Mouse (Mus musculus): ENCODE measurements at regions not wholly inside any gene's neighbourhood (a gene's known extent, or its start where the extent isn't known, plus 50 kb on each side); places are given as distances from the start of the nearest gene placed in this dataset.

GRCm38 (mm10) chr6:117479376-117479775 lies 311.0 kb downstream of the Cxcl12 start:
- ATAC-seq (ENCODE audit: insufficient number of reproducible peaks, low FRiP score): no peak
- no peak overlapping the region for H3K27ac ChIP-seq (ENCODE audit: poor library complexity, severe bottlenecking)
- peaks cover 4% of the 10 kb centered on the region; the same call in 1 of the 2 replicates for H3K4me1 ChIP-seq (replicated peaks)
- H3K27me3 ChIP-seq (replicated peaks): no peaks in the 10 kb centered on the region
- WGBS: 35% methylated on average over 2 of the region's 2 CpGs
- no peaks in the 10 kb centered on the region for H3K36me3 ChIP-seq
- no peak overlapping the region for H3K4me3 ChIP-seq
- H3K9me3 ChIP-seq (replicated peaks): no peaks in the 10 kb centered on the region
- H3K9ac ChIP-seq: no peak overlapping the region
- H3K4me2 ChIP-seq: no peak overlapping the region

GRCm38 (mm10) chr6:117480396-117480795 lies 312.1 kb downstream of the Cxcl12 start:
- Histone ChIP-seq H3K4me3 (no peak overlapping the region), H3K9me3 (replicated peaks) (no peaks in the 10 kb centered on the region), H3K27ac (ENCODE audit: poor library complexity, severe bottlenecking) (no peak overlapping the region), H3K4me2 (no peak overlapping the region), H3K9ac (no peak overlapping the region), H3K27me3 (replicated peaks) (no peaks in the 10 kb centered on the region), H3K4me1 (replicated peaks) (peaks cover 4% of the 10 kb centered on the region; the same call in 1 of the 2 replicates), H3K36me3 (no peaks in the 10 kb centered on the region)
- no peak for ATAC-seq (ENCODE audit: insufficient number of reproducible peaks, low FRiP score)
- 77% methylated on average over 2 of the region's 2 CpGs for WGBS

GRCm38 (mm10) chr6:117489161-117489560 lies 320.8 kb downstream of the Cxcl12 start:
- 88% methylated on average over 4 of the region's 4 CpGs for WGBS
- no peak overlapping the region for H3K4me3 ChIP-seq
- H3K27ac ChIP-seq (ENCODE audit: poor library complexity, severe bottlenecking): no peak overlapping the region
- H3K9me3 ChIP-seq (replicated peaks): no peaks in the 10 kb centered on the region
- no peak overlapping the region for H3K4me2 ChIP-seq
- no peak for ATAC-seq (ENCODE audit: insufficient number of reproducible peaks, low FRiP score)
- no peak overlapping the region for H3K9ac ChIP-seq
- H3K27me3 ChIP-seq (replicated peaks): 0 out of 2 replicates have a peak, but pooled peaks cover 7% of the 10 kb centered on the region
- no peaks in the 10 kb centered on the region for H3K36me3 ChIP-seq
- peaks cover 6% of the 10 kb centered on the region; the same call in 1 of the 2 replicates for H3K4me1 ChIP-seq (replicated peaks)

- H3K27me3 ChIP-seq (replicated peaks): 0 out of 2 replicates have a peak, but pooled peaks cover 7% of the 10 kb centered on the region
- H3K9me3 ChIP-seq (replicated peaks): no peaks in the 10 kb centered on the region
- H3K9ac ChIP-seq: no peak overlapping the region
- H3K36me3 ChIP-seq: no peaks in the 10 kb centered on the region
- WGBS: 74% methylated on average over 3 of the region's 3 CpGs
- H3K4me3 ChIP-seq: no peak overlapping the region
- H3K4me1 ChIP-seq (replicated peaks): peaks cover 6% of the 10 kb centered on the region; the same call in 1 of the 2 replicates
- H3K4me2 ChIP-seq: no peak overlapping the region
- no peak for ATAC-seq (ENCODE audit: insufficient number of reproducible peaks, low FRiP score)
- no peak overlapping the region for H3K27ac ChIP-seq (ENCODE audit: poor library complexity, severe bottlenecking)
Measured at GRCm38 (mm10) chr6:117489761-117490396, 321.5 kb downstream of the Cxcl12 start.

- no peak overlapping the region for H3K9ac ChIP-seq
- H3K36me3 ChIP-seq: no peaks in the 10 kb centered on the region
- WGBS: 68% methylated on average over 1 of the region's 1 CpGs
- H3K4me1 ChIP-seq (replicated peaks): peaks cover 6% of the 10 kb centered on the region; the same call in 1 of the 2 replicates
- H3K27me3 ChIP-seq (replicated peaks): 0 out of 2 replicates have a peak, but pooled peaks cover 7% of the 10 kb centered on the region
- no peak overlapping the region for H3K27ac ChIP-seq (ENCODE audit: poor library complexity, severe bottlenecking)
- H3K4me3 ChIP-seq: no peak overlapping the region
- no peak for ATAC-seq (ENCODE audit: insufficient number of reproducible peaks, low FRiP score)
- no peaks in the 10 kb centered on the region for H3K9me3 ChIP-seq (replicated peaks)
- no peak overlapping the region for H3K4me2 ChIP-seq
Measured at GRCm38 (mm10) chr6:117494971-117495370, 326.6 kb downstream of the Cxcl12 start.

GRCm38 (mm10) chr6:117497337-117497736 lies 329.0 kb downstream of the Cxcl12 start:
- Histone ChIP-seq H3K36me3 (no peaks in the 10 kb centered on the region), H3K9ac (no peak overlapping the region), H3K27me3 (replicated peaks) (no peaks in the 10 kb centered on the region), H3K4me3 (no peak overlapping the region), H3K4me2 (no peak overlapping the region), H3K27ac (ENCODE audit: poor library complexity, severe bottlenecking) (no peak overlapping the region), H3K9me3 (replicated peaks) (no peaks in the 10 kb centered on the region), H3K4me1 (replicated peaks) (no peaks in the 10 kb centered on the region)
- no peak for ATAC-seq (ENCODE audit: insufficient number of reproducible peaks, low FRiP score)
- WGBS: 69% methylated on average over 5 of the region's 5 CpGs

GRCm38 (mm10) chr6:117497904-117498303 lies 329.6 kb downstream of the Cxcl12 start:
- 83% methylated on average over 5 of the region's 5 CpGs for whole genome bisulfite sequencing
- Histone ChIP-seq H3K36me3 (no peaks in the 10 kb centered on the region), H3K9ac (no peak overlapping the region), H3K4me2 (no peak overlapping the region), H3K27me3 (replicated peaks) (no peaks in the 10 kb centered on the region), H3K27ac (ENCODE audit: poor library complexity, severe bottlenecking) (no peak overlapping the region), H3K9me3 (replicated peaks) (no peaks in the 10 kb centered on the region), H3K4me1 (replicated peaks) (no peaks in the 10 kb centered on the region), H3K4me3 (no peak overlapping the region)
- ATAC-seq (ENCODE audit: insufficient number of reproducible peaks, low FRiP score): no peak

GRCm38 (mm10) chr6:117502346-117502745 lies 334.0 kb downstream of the Cxcl12 start:
- Histone ChIP-seq H3K36me3 (no peaks in the 10 kb centered on the region), H3K27me3 (replicated peaks) (peaks cover 7% of the 10 kb centered on the region; the same call in 1 of the 2 replicates), H3K9me3 (replicated peaks) (no peaks in the 10 kb centered on the region), H3K4me3 (no peak overlapping the region), H3K9ac (no peak overlapping the region), H3K27ac (ENCODE audit: poor library complexity, severe bottlenecking) (no peak overlapping the region), H3K4me1 (replicated peaks) (no peaks in the 10 kb centered on the region), H3K4me2 (no peak overlapping the region)
- no peak for ATAC-seq (ENCODE audit: insufficient number of reproducible peaks, low FRiP score)
- WGBS: 58% methylated on average over 5 of the region's 5 CpGs

- Histone ChIP-seq H3K4me2 (no peak overlapping the region), H3K9ac (no peak overlapping the region), H3K27me3 (replicated peaks) (peaks cover 7% of the 10 kb centered on the region; the same call in 1 of the 2 replicates), H3K4me1 (replicated peaks) (no peaks in the 10 kb centered on the region), H3K4me3 (no peak overlapping the region), H3K9me3 (replicated peaks) (no peaks in the 10 kb centered on the region), H3K36me3 (no peaks in the 10 kb centered on the region), H3K27ac (ENCODE audit: poor library complexity, severe bottlenecking) (no peak overlapping the region)
- WGBS: 77% methylated on average over 10 of the region's 10 CpGs
- no peak for ATAC-seq (ENCODE audit: insufficient number of reproducible peaks, low FRiP score)
Measured at GRCm38 (mm10) chr6:117504771-117505170, 336.2 kb upstream of the Zfp637 start.

- peaks cover 7% of the 10 kb centered on the region; the same call in 1 of the 2 replicates for H3K27me3 ChIP-seq (replicated peaks)
- H3K9ac ChIP-seq: no peak overlapping the region
- H3K4me3 ChIP-seq: no peak overlapping the region
- no peak overlapping the region for H3K27ac ChIP-seq (ENCODE audit: poor library complexity, severe bottlenecking)
- ATAC-seq (ENCODE audit: insufficient number of reproducible peaks, low FRiP score): no peak
- H3K4me1 ChIP-seq (replicated peaks): peaks cover 4% of the 10 kb centered on the region
- WGBS: 49% methylated on average over 3 of the region's 3 CpGs
- no peak overlapping the region for H3K4me2 ChIP-seq
- no peaks in the 10 kb centered on the region for H3K36me3 ChIP-seq
- no peaks in the 10 kb centered on the region for H3K9me3 ChIP-seq (replicated peaks)
Measured at GRCm38 (mm10) chr6:117505431-117505830, 335.5 kb upstream of the Zfp637 start.

- no peak overlapping the region for H3K9ac ChIP-seq
- no peak overlapping the region for H3K27ac ChIP-seq (ENCODE audit: poor library complexity, severe bottlenecking)
- H3K36me3 ChIP-seq: no peaks in the 10 kb centered on the region
- H3K4me3 ChIP-seq: no peak overlapping the region
- no peak overlapping the region for H3K4me2 ChIP-seq
- 80% methylated on average over 7 of the region's 7 CpGs for WGBS
- no peaks in the 10 kb centered on the region for H3K9me3 ChIP-seq (replicated peaks)
- no peak for ATAC-seq (ENCODE audit: insufficient number of reproducible peaks, low FRiP score)
- peaks cover 6% of the 10 kb centered on the region for H3K4me1 ChIP-seq (replicated peaks)
- peaks cover 7% of the 10 kb centered on the region; the same call in 1 of the 2 replicates for H3K27me3 ChIP-seq (replicated peaks)
Measured at GRCm38 (mm10) chr6:117506619-117507018, 334.4 kb upstream of the Zfp637 start.

- no peak overlapping the region for H3K4me2 ChIP-seq
- no peak for ATAC-seq (ENCODE audit: insufficient number of reproducible peaks, low FRiP score)
- H3K9ac ChIP-seq: no peak overlapping the region
- peaks cover 6% of the 10 kb centered on the region for H3K4me1 ChIP-seq (replicated peaks)
- 59% methylated on average over 6 of the region's 6 CpGs for WGBS
- H3K9me3 ChIP-seq (replicated peaks): no peaks in the 10 kb centered on the region
- no peak overlapping the region for H3K27ac ChIP-seq (ENCODE audit: poor library complexity, severe bottlenecking)
- no peak overlapping the region for H3K4me3 ChIP-seq
- H3K27me3 ChIP-seq (replicated peaks): peaks cover 7% of the 10 kb centered on the region; the same call in 1 of the 2 replicates
- H3K36me3 ChIP-seq: no peaks in the 10 kb centered on the region
Measured at GRCm38 (mm10) chr6:117508860-117509259, 332.1 kb upstream of the Zfp637 start.

All from heart, embryonic 12.5 days (tissue).